In genomic region chr14:26035439-26035838, GRCm38 (mm10) we compare ENCODE assay signal across 27 mouse cellular contexts. TPM values are rescaled to one million over a fixed set of nuclear protein-coding genes. Genes with fewer than 3 reads are reported as not detected.
"Had no signal": no experiment of that assay in that cellular context is flagged by ENCODE, and none has a peak within 500 bp of the region (broad histone marks: within the 10 kb centered on the region; RNA-seq: fewer than 3 reads in every experiment).

No protein-coding gene starts in this region.

RNA-seq across cellular contexts. Expression of gene Gm9780, which starts 7.1 kb away (rescaled TPM):
- polyA plus RNA-seq: inflammation-experienced regulatory T-cells, adult 6 months had no signal

RNA-seq across cellular contexts. Expression of gene Cphx2, which starts 45.9 kb away (rescaled TPM):
- polyA plus RNA-seq: heart, embryonic 10.5 days; heart, embryonic 11.5 days; heart, embryonic 12.5 days; heart, embryonic 13.5 days; heart, embryonic 14.5 days; heart, embryonic 15.5 days; heart, embryonic 16.5 days; heart, postnatal 0 days; hindbrain, embryonic 10.5 days; hindbrain, embryonic 11.5 days; hindbrain, embryonic 12.5 days; hindbrain, embryonic 13.5 days; hindbrain, embryonic 14.5 days; hindbrain, embryonic 15.5 days; hindbrain, embryonic 16.5 days; hindbrain, postnatal 0 days; intestine, embryonic 14.5 days; intestine, embryonic 15.5 days; intestine, embryonic 16.5 days; intestine, postnatal 0 days; kidney, adult 2 months; kidney, embryonic 14.5 days; kidney, embryonic 15.5 days; kidney, embryonic 16.5 days; kidney, postnatal 0 days; large intestine, adult 2 months had no signal

RNA-seq across cellular contexts. Expression of gene Cphx3, which starts 46.7 kb away (rescaled TPM):
- polyA plus RNA-seq: heart, embryonic 10.5 days; heart, embryonic 11.5 days; heart, embryonic 12.5 days; heart, embryonic 13.5 days; heart, embryonic 14.5 days; heart, embryonic 15.5 days; heart, embryonic 16.5 days; heart, postnatal 0 days; hindbrain, embryonic 10.5 days; hindbrain, embryonic 11.5 days; hindbrain, embryonic 12.5 days; hindbrain, embryonic 13.5 days; hindbrain, embryonic 14.5 days; hindbrain, embryonic 15.5 days; hindbrain, embryonic 16.5 days; hindbrain, postnatal 0 days; inflammation-experienced regulatory T-cells, adult 6 months; intestine, embryonic 15.5 days; intestine, embryonic 16.5 days; kidney, embryonic 14.5 days; large intestine, adult 2 months had no signal

RNA-seq across cellular contexts. Expression of gene Duxbl1, which starts 57.1 kb away (rescaled TPM):
- polyA plus RNA-seq: inflammation-experienced regulatory T-cells, adult 6 months; kidney, adult 2 months; large intestine, adult 2 months had no signal
